Mouse (Mus musculus): ENCODE measurements around the gene Ptn.

GRCm38 (mm10) chr6:36777567-36778337 lies 32.3 kb downstream of the Ptn start:
- TF ChIP-seq CTCF (conservative IDR thresholded peaks at IDR 0.05 in 1 of 2, IDR thresholded peaks at IDR 0.05 in 1 of 2; ENCODE audit: low read depth in 2 of 2, low read length in 2 of 2) (no peak), TBP (conservative IDR thresholded peaks at IDR 0.05; ENCODE audit: low read depth, low read length) (no peak), POLR2A (IDR thresholded peaks at IDR 0.05; ENCODE audit: low read depth, low read length) (no peak), ETS1 (conservative IDR thresholded peaks at IDR 0.05; ENCODE audit: low read depth, low read length) (no peak), GABPA (IDR thresholded peaks at IDR 0.05; ENCODE audit: insufficient replicate concordance, low read depth, low read length) (no peak), E2F4 (IDR thresholded peaks at IDR 0.05; ENCODE audit: insufficient replicate concordance, low read depth, low read length) (no peak)
